Mouse (Mus musculus) stomach, postnatal 0 days (tissue): ENCODE results near the gene Col6a6.

Experiments
- CTCF ChIP-seq: IDR thresholded peaks from 2 replicates; pipeline ENCODE4 v1.5.1; 2016; ENCODE audit warnings: antibody characterized with exemption, low read depth, mild to moderate bottlenecking, moderate library complexity
- EP300 ChIP-seq: optimal IDR thresholded peaks from 2 replicates; pipeline ENCODE3; 2016; ENCODE audit warnings: antibody characterized with exemption

GRCm38 (mm10) chr9:105800286-105800685 lies 27.7 kb downstream of the Col6a6 start:
- no peak for TF ChIP-seq CTCF
- TF ChIP-seq EP300: no peak
